27 mouse cellular contexts compared by ENCODE assay signal in the genomic region with DNA sequence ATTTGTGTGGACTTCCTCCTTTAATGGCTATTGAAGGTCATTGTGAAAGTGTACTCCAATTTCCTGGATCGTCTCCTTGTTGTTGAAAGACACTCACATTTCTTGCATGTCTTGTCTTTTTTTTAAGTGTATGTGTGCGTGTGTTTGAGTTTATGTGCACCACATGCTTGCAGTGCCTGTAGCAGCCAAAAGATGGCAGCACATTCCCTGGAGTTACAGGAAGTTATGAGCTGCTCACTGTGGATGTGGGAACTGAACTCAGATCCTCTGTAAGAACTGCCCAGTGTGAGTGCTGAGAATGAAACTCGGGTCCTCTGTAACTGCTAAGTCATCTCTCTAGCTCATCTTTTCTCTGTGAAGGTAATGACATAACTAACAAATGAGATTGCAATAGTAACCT. TPM values are rescaled to one million over a fixed set of nuclear protein-coding genes. Genes with fewer than 3 reads are reported as not detected.
DNase-seq lines count a peak whose midpoint lies in the region; ATAC-seq and TF ChIP-seq lines count a peak whose summit lies in the region.
"Had no signal": no experiment of that assay in that cellular context is flagged by ENCODE, and none has a peak within 500 bp of the region (broad histone marks: within the 10 kb centered on the region; RNA-seq: fewer than 3 reads in every experiment).

No protein-coding gene starts in this region.

- no peak for ATAC-seq in heart, embryonic 11.5 days (replicated peaks; ENCODE audit: insufficient number of reproducible peaks, low FRiP score, low TSS enrichment)
- ATAC-seq in limb, embryonic 11.5 days (ENCODE audit: insufficient number of reproducible peaks, low FRiP score, low TSS enrichment, low read depth): no peak
- ATAC-seq: forebrain, embryonic 14.5 days; inflammation-experienced regulatory T-cells, adult 6 months; lung, postnatal 0 days had no signal

- 86% methylated on average over 3 of the region's 3 CpGs for WGBS in heart, embryonic 11.5 days (ENCODE audit: insufficient replicate concordance)
- 85% methylated on average over 3 of the region's 3 CpGs for WGBS in limb, embryonic 11.5 days
- WGBS in limb, embryonic 10.5 days: 93% methylated on average over 3 of the region's 3 CpGs

- H3K9ac ChIP-seq in heart, embryonic 11.5 days (ENCODE audit: low read depth, low read length): no peak overlapping the region
- no peak overlapping the region for H3K9ac ChIP-seq in limb, embryonic 11.5 days (ENCODE audit: low read length)
- H3K9ac ChIP-seq: heart, embryonic 12.5 days; hindbrain, embryonic 13.5 days; kidney, embryonic 15.5 days; limb, embryonic 13.5 days; neural tube, embryonic 15.5 days; stomach, embryonic 15.5 days had no signal

- H3K27ac ChIP-seq in heart, embryonic 11.5 days (ENCODE audit: low read depth, low read length): no peak overlapping the region
- H3K27ac ChIP-seq in limb, embryonic 11.5 days (replicated peaks; ENCODE audit: low read depth, low read length): no peak overlapping the region
- H3K27ac ChIP-seq in limb, embryonic 10.5 days: no peak overlapping the region
- H3K27ac ChIP-seq: hindbrain, embryonic 13.5 days; kidney, embryonic 15.5 days; limb, embryonic 13.5 days; macrophage; neural tube, embryonic 15.5 days; stomach, embryonic 15.5 days had no signal

- H3K36me3 ChIP-seq in heart, embryonic 11.5 days (ENCODE audit: control insufficient read depth, insufficient read depth, low read length): no peaks in the 10 kb centered on the region
- no peaks in the 10 kb centered on the region for H3K36me3 ChIP-seq in limb, embryonic 11.5 days (ENCODE audit: control insufficient read depth, insufficient read depth, low read length)
- no peaks in the 10 kb centered on the region for H3K36me3 ChIP-seq in limb, embryonic 10.5 days
- H3K36me3 ChIP-seq: heart, embryonic 12.5 days; hindbrain, embryonic 13.5 days; kidney, embryonic 15.5 days; limb, embryonic 13.5 days; neural tube, embryonic 15.5 days; stomach, embryonic 15.5 days had no signal

- DNase-seq in heart, adult 11 months: peak; percentile 54
- DNase-seq in limb, embryonic 11.5 days (ENCODE audit: low spot score): peak; percentile 20
- DNase-seq in limb, embryonic 10.5 days (ENCODE audit: low spot score): no peak
- DNase-seq in ES-CJ7 (ENCODE audit: low read depth, low spot score): peak; percentile 50
- no peak for DNase-seq in brain, embryonic 14.5 days (ENCODE audit: low read depth)
- no peak for DNase-seq in gastrocnemius, adult 8-10 months (ENCODE audit: low spot score in 2 of 2)
- no peak for DNase-seq in left cerebral cortex, adult 11 months (ENCODE audit: low spot score)
- DNase-seq: adrenal gland, postnatal 25 days; cerebellum, adult 9-10 months; gastrocnemius, postnatal 10 days; heart, postnatal 10 days; kidney, postnatal 4 days; right cerebral cortex, adult 18-20 months; right cerebral cortex, postnatal 4 days had no signal

- no peak overlapping the region for H3K4me2 ChIP-seq in heart, embryonic 11.5 days
- no peak overlapping the region for H3K4me2 ChIP-seq in limb, embryonic 11.5 days (ENCODE audit: low read depth, severe bottlenecking)
- H3K4me2 ChIP-seq: heart, embryonic 12.5 days; hindbrain, embryonic 13.5 days; kidney, embryonic 15.5 days; limb, embryonic 13.5 days; midbrain, embryonic 11.5 days; neural tube, embryonic 15.5 days; stomach, embryonic 15.5 days had no signal

- H3K4me3 ChIP-seq in heart, embryonic 11.5 days (ENCODE audit: low read depth, low read length): no peak overlapping the region
- H3K4me3 ChIP-seq in limb, embryonic 11.5 days (ENCODE audit: low read depth, low read length): no peak overlapping the region
- H3K4me3 ChIP-seq in limb, embryonic 10.5 days: no peak overlapping the region
- H3K4me3 ChIP-seq: heart, embryonic 12.5 days; hindbrain, embryonic 13.5 days; kidney, embryonic 15.5 days; limb, embryonic 13.5 days; neural tube, embryonic 15.5 days; stomach, embryonic 15.5 days had no signal

- no peaks in the 10 kb centered on the region for H3K27me3 ChIP-seq in heart, embryonic 11.5 days (ENCODE audit: control insufficient read depth, insufficient read depth, low read length)
- H3K27me3 ChIP-seq in limb, embryonic 11.5 days (ENCODE audit: control insufficient read depth, insufficient read depth, low read length): no peaks in the 10 kb centered on the region
- peaks cover 2% of the 10 kb centered on the region; the same call in 1 of the 2 replicates for H3K27me3 ChIP-seq in limb, embryonic 10.5 days (ENCODE audit: low read depth, poor library complexity, severe bottlenecking)
- H3K27me3 ChIP-seq: heart, embryonic 12.5 days; kidney, embryonic 15.5 days; limb, embryonic 13.5 days; neural tube, embryonic 15.5 days; stomach, embryonic 15.5 days had no signal

- TF ChIP-seq POLR2A in brain, embryonic 14.5 days (IDR thresholded peaks at IDR 0.05; ENCODE audit: borderline replicate concordance, extremely low read depth, insufficient read depth, insufficient read length, poor library complexity, severe bottlenecking): no peak

- H3K9me3 ChIP-seq in heart, embryonic 11.5 days (replicated peaks; ENCODE audit: control insufficient read depth, low read length): no peaks in the 10 kb centered on the region
- no peaks in the 10 kb centered on the region for H3K9me3 ChIP-seq in limb, embryonic 11.5 days (ENCODE audit: control insufficient read depth, low read length)
- no peaks in the 10 kb centered on the region for H3K9me3 ChIP-seq in limb, embryonic 10.5 days (replicated peaks)
- H3K9me3 ChIP-seq: hindbrain, embryonic 13.5 days; neural tube, embryonic 15.5 days; stomach, embryonic 15.5 days had no signal

- 0 out of 2 replicates have a peak, but pooled peaks cover 2% of the 10 kb centered on the region for H3K4me1 ChIP-seq in heart, embryonic 11.5 days (ENCODE audit: control insufficient read depth, insufficient read depth, low read length)
- H3K4me1 ChIP-seq in limb, embryonic 11.5 days (ENCODE audit: control insufficient read depth, insufficient read depth, low read length): no peaks in the 10 kb centered on the region
- no peaks in the 10 kb centered on the region for H3K4me1 ChIP-seq in limb, embryonic 10.5 days
- H3K4me1 ChIP-seq: hindbrain, embryonic 13.5 days; limb, embryonic 13.5 days; neural tube, embryonic 15.5 days; stomach, embryonic 15.5 days had no signal

- TF ChIP-seq CTCF in brain, embryonic 14.5 days (IDR thresholded peaks at IDR 0.05; ENCODE audit: borderline replicate concordance, extremely low read depth, insufficient read depth, insufficient read length): peak; percentile 5; the same call in 1 of the 2 replicates

RNA-seq across cellular contexts. Expression of gene Vstm5, which starts 6.4 kb away (rescaled TPM):
- polyA plus RNA-seq in heart, embryonic 11.5 days (2014; fragmentation: Nextera tagmentation; extraction: Ambion mirVana): 3.7 and 5.3 TPM in 2 replicates
- polyA plus RNA-seq in limb, embryonic 11.5 days (2014; fragmentation: Nextera tagmentation; extraction: Ambion mirVana): 1.5 and 1.9 TPM in 2 replicates
- polyA plus RNA-seq in limb, embryonic 10.5 days (2016; fragmentation: Nextera tagmentation; extraction: Ambion mirVana): 1.1 and 1.2 TPM in 2 replicates
- polyA plus RNA-seq in brain, embryonic 14.5 days (2012; rRNA removed): 12.8 and 17.0 TPM in 2 replicates
- total RNA-seq in gastrocnemius, adult 8-10 months (2022): not detected
- total RNA-seq: granulocyte monocyte progenitor cell, adult 5-6 weeks had no signal
- polyA plus RNA-seq: inflammation-experienced regulatory T-cells, adult 6 months; macrophage had no signal

RNA-seq across cellular contexts. Expression of gene Med17, which starts 47.3 kb away (rescaled TPM):
- 23.2 and 26.8 TPM in 2 replicates for polyA plus RNA-seq in heart, embryonic 11.5 days (2014; fragmentation: Nextera tagmentation; extraction: Ambion mirVana)
- 42.1 and 46.6 TPM in 2 replicates for polyA plus RNA-seq in limb, embryonic 11.5 days (2014; fragmentation: Nextera tagmentation; extraction: Ambion mirVana)
- polyA plus RNA-seq in limb, embryonic 10.5 days (2016; fragmentation: Nextera tagmentation; extraction: Ambion mirVana): 38.5 and 40.5 TPM in 2 replicates
- 46.2 and 62.8 TPM in 2 replicates for polyA plus RNA-seq in brain, embryonic 14.5 days (2012; rRNA removed)
- 10 to 100 TPM in 2 of 4 experiments, 1 to 10 TPM in 2; 9.5 to 11.0 (median 10.3) TPM for total RNA-seq in gastrocnemius, adult 8-10 months (2022)

Comparison
In these comparisons a context has a peak if more than half of its experiments do, and no peak if none do; other contexts are left out.
1. DNase-seq: peak in heart, adult 11 months (single experiment), limb, embryonic 11.5 days (single experiment) and ES-CJ7 (single experiment); none in limb, embryonic 10.5 days (single experiment), brain, embryonic 14.5 days (single experiment), gastrocnemius, adult 8-10 months (0 of 2) and left cerebral cortex, adult 11 months (single experiment).